ENCODE assay signal across 11 mouse cellular contexts in genomic region chr2:9749829-9750788, GRCm38 (mm10).
A peak's percentile ranks its signal among the peaks of the same experiment; 100 is the strongest.
DNase-seq lines count a peak whose midpoint lies in the region; ATAC-seq lines count a peak whose summit lies in the region.
"Had no signal": no experiment of that assay in that cellular context is flagged by ENCODE, and none has a peak within 500 bp of the region (broad histone marks: within the 10 kb centered on the region; RNA-seq: fewer than 3 reads in every experiment).

No protein-coding gene starts in this region.

- 39% methylated on average over 11 of the region's 11 CpGs for WGBS in heart, embryonic 10.5 days

- H3K27me3 ChIP-seq in heart, embryonic 10.5 days (ENCODE audit: insufficient read depth, poor library complexity, severe bottlenecking), result 0 out of 2 replicates have a peak, but pooled peaks cover 3% of the 10 kb centered on the region
- H3K27me3 ChIP-seq: midbrain, embryonic 15.5 days had no signal

- H3K4me1 ChIP-seq in heart, embryonic 10.5 days, result no peaks in the 10 kb centered on the region
- H3K4me1 ChIP-seq: midbrain, embryonic 15.5 days had no signal

- DNase-seq in heart, adult 8-10 months (ENCODE audit: low spot score), result peak; percentile 20
- DNase-seq in heart, embryonic 10.5 days (ENCODE audit: low spot score), result no peak
- DNase-seq in adrenal gland, postnatal 36 days, result peak; percentile 37 to 39
- DNase-seq in lung, postnatal 10 days, result peak; percentile 5
- DNase-seq in kidney, postnatal 36 days, result no peak
- no peak for DNase-seq in gastrocnemius, adult 8-10 months (ENCODE audit: low spot score in 2 of 2)
- no peak for DNase-seq in left cerebral cortex, adult 11 months (ENCODE audit: low spot score)
- DNase-seq: cerebellum, adult 11 months; retina, postnatal 1 day had no signal

- peak; percentile 90 for ATAC-seq in CD4-positive, CD25-positive, alpha-beta regulatory T cell, adult 4 months
- ATAC-seq: midbrain, embryonic 15.5 days had no signal

- H3K4me3 ChIP-seq in heart, embryonic 10.5 days, result no peak overlapping the region
- H3K4me3 ChIP-seq: midbrain, embryonic 15.5 days had no signal

- no peak overlapping the region for H3K27ac ChIP-seq in heart, embryonic 10.5 days
- H3K27ac ChIP-seq: midbrain, embryonic 15.5 days had no signal

- H3K9me3 ChIP-seq in heart, embryonic 10.5 days, result no peaks in the 10 kb centered on the region
- H3K9me3 ChIP-seq: midbrain, embryonic 15.5 days had no signal

- no peaks in the 10 kb centered on the region for H3K36me3 ChIP-seq in heart, embryonic 10.5 days
- H3K36me3 ChIP-seq: midbrain, embryonic 15.5 days had no signal

Comparison
In these comparisons a context has a peak if more than half of its experiments do, and no peak if none do; other contexts are left out.
1. DNase-seq: peak in heart, adult 8-10 months (single experiment), adrenal gland, postnatal 36 days (2 of 2) and lung, postnatal 10 days (single experiment); none in heart, embryonic 10.5 days (single experiment), kidney, postnatal 36 days (0 of 2), gastrocnemius, adult 8-10 months (0 of 2) and left cerebral cortex, adult 11 months (single experiment).